Mouse (Mus musculus): ENCODE results near the gene Flt3.

Flt3 gene

DNA sequence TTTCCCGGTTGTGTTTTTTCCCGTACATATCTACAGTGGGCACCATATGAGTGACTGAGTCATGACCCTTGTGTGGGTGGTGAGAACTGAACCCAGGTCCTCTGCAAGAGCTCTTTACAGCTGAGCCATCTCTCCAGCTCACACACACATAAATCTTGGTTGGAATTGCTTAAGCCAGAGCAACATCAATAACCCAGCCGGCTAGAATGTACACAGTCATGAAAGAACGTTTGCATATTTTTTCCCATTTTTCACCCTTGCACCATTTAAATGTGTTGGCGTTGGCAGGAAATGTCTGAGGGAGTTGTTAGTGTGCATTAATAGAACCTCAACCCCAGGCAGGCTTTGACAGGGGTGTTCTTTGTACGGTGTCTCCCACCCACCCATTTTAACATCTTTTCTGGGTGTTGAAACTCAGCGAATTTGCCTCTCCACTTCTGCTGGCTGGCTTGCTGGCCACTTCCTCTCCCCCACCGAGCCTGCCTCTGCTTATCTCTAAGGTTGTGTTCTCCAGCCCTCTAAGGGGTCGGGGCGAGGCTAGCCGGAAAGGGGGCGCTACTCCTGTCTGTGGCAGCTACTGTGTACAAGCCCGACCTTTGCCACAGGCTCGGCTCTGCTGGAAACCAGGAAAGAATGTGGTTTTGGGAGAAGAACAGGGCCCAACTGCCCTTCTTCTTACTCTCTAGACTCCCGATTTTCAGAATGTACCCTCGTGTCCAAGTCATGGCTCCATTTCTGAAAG, 108.4 kb downstream of the Flt3 start:
- no peak for DNase-seq (ENCODE audit: low read depth, low spot score)

- no peak for DNase-seq (ENCODE audit: low read depth, low spot score)
Observed at GRCm38 (mm10) chr5:147284365-147284764, 115.9 kb downstream of the Flt3 start.

Measured in WW6 (cell line).